Mouse (Mus musculus): ENCODE measurements around the gene Pitpnm1.

GRCm38 (mm10) chr19:4156073-4156579 is 56.3 kb downstream of the Pitpnm1 start:
- TF ChIP-seq CTCF (IDR thresholded peaks at IDR 0.05) (no peak), EP300 (IDR thresholded peaks at IDR 0.05) (no peak)

Data from lung, postnatal 0 days (tissue).